25 mouse cellular contexts compared by ENCODE assay signal in the genomic region with DNA sequence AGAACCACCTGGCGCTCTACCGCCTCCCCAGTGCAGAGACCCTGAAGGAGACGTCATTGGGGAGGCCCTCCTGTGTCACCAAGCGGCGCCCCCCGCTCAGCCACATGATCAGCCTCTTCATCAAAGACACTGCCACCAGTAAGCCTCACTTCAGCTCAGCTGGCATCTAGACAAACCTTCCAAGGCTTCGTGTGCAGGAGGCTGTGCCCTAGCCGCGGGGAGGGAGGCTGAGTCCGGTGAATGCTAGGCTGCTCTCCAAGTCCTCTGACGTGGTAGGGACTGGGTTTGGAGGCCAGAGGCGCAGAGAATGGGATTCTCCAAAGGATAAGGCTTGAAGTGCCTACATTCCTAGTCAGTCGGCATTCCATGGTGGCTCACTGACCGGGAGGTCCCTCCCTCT. TPM values are rescaled to one million over a fixed set of nuclear protein-coding genes. Genes with fewer than 3 reads are reported as not detected.
DNase-seq lines count a peak whose midpoint lies in the region; ATAC-seq and TF ChIP-seq lines count a peak whose summit lies in the region.
"Had no signal": no experiment of that assay in that cellular context is flagged by ENCODE, and none has a peak within 500 bp of the region (broad histone marks: within the 10 kb centered on the region; RNA-seq: fewer than 3 reads in every experiment).

No protein-coding gene starts in this region.

- DNase-seq in heart, postnatal 0 days (ENCODE audit: low spot score) = no peak
- no peak for DNase-seq in heart, adult 8-10 months (ENCODE audit: low spot score)
- DNase-seq in adrenal gland, postnatal 10 days = peak; percentile 79
- DNase-seq in cerebellum, adult 11-12 months = peak; percentile 67
- DNase-seq in cerebellum, postnatal 10 days = peak; percentile 53 to 57
- no peak for DNase-seq in frontal cortex, postnatal 14 days (ENCODE audit: low spot score in 2 of 2)
- DNase-seq in forebrain, postnatal 0 days = no peak
- DNase-seq: heart, postnatal 14 days; kidney, postnatal 36 days; layer of hippocampus, adult 9-11 months; liver; lung, postnatal 4 days; right cerebral cortex, adult 18-20 months; thymus, adult 18-20 months; thymus, postnatal 36 days had no signal

- no peak overlapping the region for H3K27ac ChIP-seq in heart, postnatal 0 days (ENCODE audit: low read depth)
- H3K27ac ChIP-seq in forebrain, postnatal 0 days (ENCODE audit: low read depth, low read length) = no peak overlapping the region
- no peak overlapping the region for H3K27ac ChIP-seq in neural tube, embryonic 15.5 days (replicated peaks)
- H3K27ac ChIP-seq: hindbrain, embryonic 12.5 days; limb, embryonic 10.5 days; liver, embryonic 15.5 days; lung, embryonic 15.5 days had no signal

- WGBS in heart, postnatal 0 days = 67% methylated on average over 14 of the region's 14 CpGs
- WGBS in forebrain, postnatal 0 days = 80% methylated on average over 14 of the region's 14 CpGs
- 90% methylated on average over 14 of the region's 14 CpGs for WGBS in neural tube, embryonic 15.5 days

- no peaks in the 10 kb centered on the region for H3K4me1 ChIP-seq in heart, postnatal 0 days (ENCODE audit: control insufficient read depth, insufficient read depth)
- no peaks in the 10 kb centered on the region for H3K4me1 ChIP-seq in forebrain, postnatal 0 days (ENCODE audit: insufficient read depth)
- 0 out of 2 replicates have a peak, but pooled peaks cover under 1% of the 10 kb centered on the region for H3K4me1 ChIP-seq in neural tube, embryonic 15.5 days
- H3K4me1 ChIP-seq: heart, embryonic 12.5 days; hindbrain, embryonic 12.5 days; limb, embryonic 10.5 days; liver, embryonic 15.5 days; lung, embryonic 15.5 days had no signal

- no peaks in the 10 kb centered on the region for H3K27me3 ChIP-seq in heart, postnatal 0 days (ENCODE audit: control insufficient read depth, insufficient read depth, low read length)
- no peaks in the 10 kb centered on the region for H3K27me3 ChIP-seq in forebrain, postnatal 0 days (ENCODE audit: insufficient read depth, low read length)
- no peaks in the 10 kb centered on the region for H3K27me3 ChIP-seq in neural tube, embryonic 15.5 days (replicated peaks)
- H3K27me3 ChIP-seq: heart, embryonic 12.5 days; hindbrain, embryonic 12.5 days; liver, embryonic 15.5 days; lung, embryonic 15.5 days had no signal

- no peak overlapping the region for H3K4me3 ChIP-seq in heart, postnatal 0 days (ENCODE audit: low read depth, low read length)
- no peak overlapping the region for H3K4me3 ChIP-seq in forebrain, postnatal 0 days (ENCODE audit: low read depth, low read length)
- H3K4me3 ChIP-seq in neural tube, embryonic 15.5 days (replicated peaks) = no peak overlapping the region
- H3K4me3 ChIP-seq: heart, embryonic 12.5 days; hindbrain, embryonic 12.5 days; limb, embryonic 10.5 days; liver, embryonic 15.5 days; lung, embryonic 15.5 days; myocyte had no signal

- H3K36me3 ChIP-seq in heart, postnatal 0 days (replicated peaks; ENCODE audit: control insufficient read depth, insufficient read depth, low read length) = peaks cover 93% of the 10 kb centered on the region
- peaks cover 85% of the 10 kb centered on the region for H3K36me3 ChIP-seq in forebrain, postnatal 0 days (ENCODE audit: insufficient read depth)
- peaks cover 81% of the 10 kb centered on the region for H3K36me3 ChIP-seq in neural tube, embryonic 15.5 days

- TF ChIP-seq CTCF in heart, postnatal 0 days (IDR thresholded peaks at IDR 0.05; ENCODE audit: low read depth) = no peak
- TF ChIP-seq CTCF in forebrain, postnatal 0 days (IDR thresholded peaks at IDR 0.05; ENCODE audit: low read depth) = no peak

- H3K4me2 ChIP-seq in heart, postnatal 0 days (ENCODE audit: low read depth, low read length) = no peak overlapping the region
- H3K4me2 ChIP-seq in forebrain, postnatal 0 days (ENCODE audit: low read depth) = no peak overlapping the region
- no peak overlapping the region for H3K4me2 ChIP-seq in neural tube, embryonic 15.5 days
- H3K4me2 ChIP-seq: heart, embryonic 12.5 days; hindbrain, embryonic 12.5 days; liver, embryonic 15.5 days; lung, embryonic 15.5 days had no signal

- no peak overlapping the region for H3K9ac ChIP-seq in heart, postnatal 0 days (replicated peaks; ENCODE audit: low read depth, low read length)
- no peak overlapping the region for H3K9ac ChIP-seq in forebrain, postnatal 0 days
- no peak overlapping the region for H3K9ac ChIP-seq in neural tube, embryonic 15.5 days (replicated peaks)
- H3K9ac ChIP-seq: heart, embryonic 12.5 days; hindbrain, embryonic 12.5 days; liver, embryonic 15.5 days; lung, embryonic 15.5 days had no signal

- no peak for TF ChIP-seq EP300 in heart, postnatal 0 days (IDR thresholded peaks at IDR 0.05; ENCODE audit: low read depth)

- H3K9me3 ChIP-seq in heart, postnatal 0 days (replicated peaks; ENCODE audit: control insufficient read depth, low read length) = no peaks in the 10 kb centered on the region
- H3K9me3 ChIP-seq in forebrain, postnatal 0 days (ENCODE audit: low read length) = no peaks in the 10 kb centered on the region
- H3K9me3 ChIP-seq in neural tube, embryonic 15.5 days (replicated peaks) = no peaks in the 10 kb centered on the region
- H3K9me3 ChIP-seq: heart, embryonic 12.5 days; hindbrain, embryonic 12.5 days; limb, embryonic 10.5 days; liver, embryonic 15.5 days; lung, embryonic 15.5 days had no signal

- ATAC-seq in heart, postnatal 0 days (ENCODE audit: insufficient read depth, low read depth) = peak; percentile 16; the same call in 1 of the 2 replicates
- ATAC-seq in forebrain, postnatal 0 days = no peak
- no peak for ATAC-seq in neural tube, embryonic 15.5 days (ENCODE audit: low FRiP score)
- ATAC-seq: CD4-positive, CD25-positive, alpha-beta regulatory T cell, adult 4 months; intestine, postnatal 0 days; midbrain, embryonic 16.5 days had no signal

RNA-seq across cellular contexts. Expression of gene Caskin2, which starts 21.1 kb away (rescaled TPM):
- total RNA-seq in heart, postnatal 0 days (2014; rRNA removed; ENCODE audit: low replicate concordance) = 62.1 and 107 TPM in 2 replicates
- polyA plus RNA-seq in heart, postnatal 0 days (2015; fragmentation: Nextera tagmentation; extraction: Ambion mirVana) = 12.6 and 14.2 TPM in 2 replicates
- 10 to 100 TPM; 40.3 to 48.2 (median 44.7) TPM for total RNA-seq in heart, adult 8-10 months (2022)
- 10 to 100 TPM; 43.3 to 47.0 TPM for total RNA-seq in adrenal gland, postnatal 10 days (2021)
- 14.5 and 14.7 TPM in 2 replicates for total RNA-seq in forebrain, postnatal 0 days (2014; rRNA removed)
- 4.5 and 6.1 TPM in 2 replicates for polyA plus RNA-seq in forebrain, postnatal 0 days (2015; fragmentation: Nextera tagmentation; extraction: Ambion mirVana)
- polyA plus RNA-seq in neural tube, embryonic 15.5 days (2015; fragmentation: Nextera tagmentation; extraction: Ambion mirVana) = 9.8 and 10.2 TPM in 2 replicates

RNA-seq across cellular contexts. Expression of gene Tsen54, which starts 22.2 kb away (rescaled TPM):
- 35.5 and 58.5 TPM in 2 replicates for total RNA-seq in heart, postnatal 0 days (2014; rRNA removed; ENCODE audit: low replicate concordance)
- 14.8 and 17.7 TPM in 2 replicates for polyA plus RNA-seq in heart, postnatal 0 days (2015; fragmentation: Nextera tagmentation; extraction: Ambion mirVana)
- 1 to 10 TPM; 6.9 to 8.8 (median 7.5) TPM for total RNA-seq in heart, adult 8-10 months (2022)
- total RNA-seq in adrenal gland, postnatal 10 days (2021) = 10 to 100 TPM; 13.8 to 19.4 TPM
- total RNA-seq in forebrain, postnatal 0 days (2014; rRNA removed) = 23.5 and 25.5 TPM in 2 replicates
- 16.8 and 18.1 TPM in 2 replicates for polyA plus RNA-seq in forebrain, postnatal 0 days (2015; fragmentation: Nextera tagmentation; extraction: Ambion mirVana)
- 22.0 and 23.7 TPM in 2 replicates for polyA plus RNA-seq in neural tube, embryonic 15.5 days (2015; fragmentation: Nextera tagmentation; extraction: Ambion mirVana)

RNA-seq across cellular contexts. Expression of gene Tmem94, which starts 27.1 kb away (rescaled TPM):
- total RNA-seq in heart, postnatal 0 days (2014; rRNA removed; ENCODE audit: low replicate concordance) = 56.9 and 65.0 TPM in 2 replicates
- polyA plus RNA-seq in heart, postnatal 0 days (2015; fragmentation: Nextera tagmentation; extraction: Ambion mirVana) = 32.5 and 34.0 TPM in 2 replicates
- 100 to 1,000 TPM in 2 of 4 experiments, 10 to 100 TPM in 2; 96.2 to 103 (median 100) TPM for total RNA-seq in heart, adult 8-10 months (2022)
- 10 to 100 TPM; 62.0 to 79.6 TPM for total RNA-seq in adrenal gland, postnatal 10 days (2021)
- 16.7 and 19.3 TPM in 2 replicates for total RNA-seq in forebrain, postnatal 0 days (2014; rRNA removed)
- 12.1 and 14.9 TPM in 2 replicates for polyA plus RNA-seq in forebrain, postnatal 0 days (2015; fragmentation: Nextera tagmentation; extraction: Ambion mirVana)
- 20.3 and 21.2 TPM in 2 replicates for polyA plus RNA-seq in neural tube, embryonic 15.5 days (2015; fragmentation: Nextera tagmentation; extraction: Ambion mirVana)

RNA-seq across cellular contexts. Expression of gene Llgl2, which starts 31.5 kb away (rescaled TPM):
- total RNA-seq in heart, postnatal 0 days (2014; rRNA removed; ENCODE audit: low replicate concordance) = 49.8 and 85.5 TPM in 2 replicates
- polyA plus RNA-seq in heart, postnatal 0 days (2015; fragmentation: Nextera tagmentation; extraction: Ambion mirVana) = 12.7 and 14.1 TPM in 2 replicates
- total RNA-seq in heart, adult 8-10 months (2022) = 10 to 100 TPM; 15.7 to 31.8 (median 20.3) TPM
- 10 to 100 TPM; 12.7 to 14.0 TPM for total RNA-seq in adrenal gland, postnatal 10 days (2021)
- 2.7 and 4.0 TPM in 2 replicates for total RNA-seq in forebrain, postnatal 0 days (2014; rRNA removed)
- 0.72 and 1.1 TPM in 2 replicates for polyA plus RNA-seq in forebrain, postnatal 0 days (2015; fragmentation: Nextera tagmentation; extraction: Ambion mirVana)
- 0.97 and 8.8 TPM in 2 replicates for polyA plus RNA-seq in neural tube, embryonic 15.5 days (2015; fragmentation: Nextera tagmentation; extraction: Ambion mirVana)

Comparison
In these comparisons a context has a peak if more than half of its experiments do, and no peak if none do; other contexts are left out.
1. DNase-seq: peak in adrenal gland, postnatal 10 days (single experiment), cerebellum, adult 11-12 months (single experiment) and cerebellum, postnatal 10 days (2 of 2); none in heart, postnatal 0 days (single experiment), heart, adult 8-10 months (single experiment), frontal cortex, postnatal 14 days (0 of 2) and forebrain, postnatal 0 days (single experiment).